Mouse (Mus musculus) MEL (cell line): Measurements from ENCODE around the gene Srprb.

Experiments
- CTCF ChIP-seq, 3 experiments: IDR thresholded peaks in 2 of 3; conservative IDR thresholded peaks in 1 of 3; 2 replicates each; pipeline ENCODE4 v1.5.1; 2011 to 2012; ENCODE audit warnings: low read length in 3 of 3, low read depth in 2 of 3, mild to moderate bottlenecking in 2 of 3, improper control_type of control experiment in 1 of 3, inconsistent platforms in 1 of 3, mixed read lengths in 1 of 3, moderate library complexity in 1 of 3; ENCODE audit not compliant: control insufficient read depth in 1 of 3, insufficient read depth in 1 of 3, poor library complexity in 1 of 3, severe bottlenecking in 1 of 3
- GATA1 ChIP-seq: IDR thresholded peaks from 2 replicates; pipeline ENCODE4 v1.6.1; 2011; ENCODE audit warnings: low read depth, low read length, improper control_type of control experiment
- HCFC1 ChIP-seq: IDR thresholded peaks from 2 replicates; pipeline ENCODE4 v1.6.1; 2012; ENCODE audit warnings: low read depth, mild to moderate bottlenecking, inconsistent platforms, low read length, improper control_type of control experiment, moderate library complexity
- MAX ChIP-seq: IDR thresholded peaks from 2 replicates; pipeline ENCODE4 v1.6.1; 2011; ENCODE audit warnings: low read length, improper control_type of control experiment
- MAZ ChIP-seq: IDR thresholded peaks from 2 replicates; pipeline ENCODE4 v1.6.1; 2012; ENCODE audit warnings: low read depth, mild to moderate bottlenecking, inconsistent platforms, low read length, improper control_type of control experiment
- MXI1 ChIP-seq: IDR thresholded peaks from 2 replicates; pipeline ENCODE4 v1.6.1; 2011; ENCODE audit warnings: mild to moderate bottlenecking, low read depth, low read length, improper control_type of control experiment
- MYB ChIP-seq: IDR thresholded peaks from 2 replicates; pipeline ENCODE4 v1.6.1; 2011; ENCODE audit warnings: mild to moderate bottlenecking, low read depth, low read length, improper control_type of control experiment
- POLR2A ChIP-seq, 2 experiments: IDR thresholded peaks; 2 replicates each; pipeline ENCODE4 v1.6.1; 2011 to 2012; ENCODE audit warnings: low read length in 2 of 2, mild to moderate bottlenecking in 2 of 2, control low read depth in 1 of 2, improper control_type of control experiment in 1 of 2, low read depth in 1 of 2, moderate library complexity in 1 of 2; ENCODE audit not compliant: control insufficient read depth in 1 of 2, insufficient read depth in 1 of 2, poor library complexity in 1 of 2
- SIN3A ChIP-seq: IDR thresholded peaks from 2 replicates; pipeline ENCODE4 v1.6.1; 2012; ENCODE audit warnings: low read length, improper control_type of control experiment, inconsistent platforms
- ZNF384 ChIP-seq: IDR thresholded peaks from 2 replicates; pipeline ENCODE4 v1.6.1; 2012; ENCODE audit warnings: low read depth, mild to moderate bottlenecking, inconsistent platforms, low read length, improper control_type of control experiment

GRCm38 (mm10) chr9:103184855-103185254 is 17.1 kb downstream of the Srprb start:
- TF ChIP-seq ZNF384: no peak
- no peak for TF ChIP-seq GATA1
- TF ChIP-seq POLR2A (IDR thresholded peaks at IDR 0.05; ENCODE audit: control insufficient read depth in 1 of 2, insufficient read depth in 1 of 2, low read depth in 1 of 2, low read length in 2 of 2, poor library complexity in 1 of 2): no peak
- no peak for TF ChIP-seq SIN3A
- no peak for TF ChIP-seq HCFC1
- no peak for TF ChIP-seq MAZ
- TF ChIP-seq CTCF (IDR thresholded peaks at IDR 0.05 in 2 of 3, conservative IDR thresholded peaks at IDR 0.05 in 1 of 3; ENCODE audit: control insufficient read depth in 1 of 3, insufficient read depth in 1 of 3, low read depth in 2 of 3, low read length in 3 of 3, poor library complexity in 1 of 3, severe bottlenecking in 1 of 3): no peak
- no peak for TF ChIP-seq MAX
- TF ChIP-seq MXI1: no peak
- TF ChIP-seq MYB: no peak
